Mouse (Mus musculus) layer of hippocampus, adult 9-11 months (tissue): ENCODE measurements around the gene Rnf183.

Experiments used
- DNase-seq: peaks from one replicate; pipeline ENCODE4 v3.0.0; 2022

Gene Rnf183

GRCm38 (mm10) chr4:62379724-62380381 lies 55.2 kb downstream of the Rnf183 start:
- no peak for DNase-seq
